Mouse (Mus musculus): ENCODE measurements at regions not wholly inside any gene's neighbourhood (a gene's known extent, or its start where the extent isn't known, plus 50 kb on each side); places are given as distances from the start of the nearest gene placed in this dataset.

DNA sequence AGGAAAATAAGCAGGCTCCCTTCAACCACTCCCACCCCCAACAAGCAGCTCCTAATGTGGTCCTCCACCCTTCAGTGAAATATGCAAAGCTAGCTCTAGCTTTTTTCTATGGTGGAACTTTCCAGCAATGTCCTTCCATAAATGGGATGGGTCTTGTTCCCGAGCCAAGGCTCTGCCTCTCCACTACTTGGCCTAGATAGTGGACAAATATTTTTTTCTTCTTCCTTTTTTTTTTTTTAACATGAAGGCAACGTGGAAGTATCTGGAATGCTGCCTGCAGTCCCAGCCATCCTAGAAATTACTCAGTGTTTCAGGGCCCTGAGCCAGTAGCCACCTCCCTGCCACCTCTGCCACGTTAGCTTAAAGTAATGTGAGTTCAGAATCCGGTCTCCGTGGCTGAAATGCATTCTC is 85.7 kb upstream of the Col1a2 start:
- Histone ChIP-seq H3K9me3 (ENCODE audit: control insufficient read depth, low read length) (no peaks in the 10 kb centered on the region), H3K36me3 (ENCODE audit: control insufficient read depth, insufficient read depth, low read length) (no peaks in the 10 kb centered on the region), H3K4me1 (replicated peaks; ENCODE audit: control insufficient read depth, insufficient read depth) (no peaks in the 10 kb centered on the region), H3K27ac (replicated peaks) (peak overlapping the region; percentile 85), H3K27me3 (ENCODE audit: control insufficient read depth, insufficient read depth, low read length) (no peaks in the 10 kb centered on the region), H3K9ac (ENCODE audit: low read length) (0 out of 2 replicates have a peak overlapping the region, but pooled peaks have one; percentile 18), H3K4me3 (ENCODE audit: low read depth, low read length) (no peak overlapping the region), H3K4me2 (replicated peaks; ENCODE audit: low read depth) (peak overlapping the region; percentile 23; the same call in 1 of the 2 replicates)
- peak; percentile 85; the same call in 1 of the 2 replicates for ATAC-seq (ENCODE audit: low FRiP score, low TSS enrichment)
- DNase-seq (ENCODE audit: low spot score) = peak; percentile 24
- TF ChIP-seq EP300 (optimal IDR thresholded peaks at IDR 0.05) (peak; percentile 42), CTCF (IDR thresholded peaks at IDR 0.05; ENCODE audit: low read depth) (no peak)
- WGBS = 46% methylated on average over 5 of the region's 5 CpGs

GRCm38 (mm10) chr6:4421466-4421865 is 83.1 kb upstream of the Col1a2 start:
- WGBS = 79% methylated on average over 7 of the region's 7 CpGs
- H3K9ac ChIP-seq (ENCODE audit: low read length) = no peak overlapping the region
- H3K27me3 ChIP-seq (ENCODE audit: control insufficient read depth, insufficient read depth, low read length) = no peaks in the 10 kb centered on the region
- ATAC-seq (ENCODE audit: low FRiP score, low TSS enrichment) (no peak), DNase-seq (ENCODE audit: low spot score) (no peak)
- TF ChIP-seq EP300 (optimal IDR thresholded peaks at IDR 0.05) = no peak
- no peak for TF ChIP-seq CTCF (IDR thresholded peaks at IDR 0.05; ENCODE audit: low read depth)
- no peak overlapping the region for H3K4me3 ChIP-seq (ENCODE audit: low read depth, low read length)
- H3K4me1 ChIP-seq (replicated peaks; ENCODE audit: control insufficient read depth, insufficient read depth) = no peaks in the 10 kb centered on the region
- no peaks in the 10 kb centered on the region for H3K9me3 ChIP-seq (ENCODE audit: control insufficient read depth, low read length)
- no peak overlapping the region for H3K27ac ChIP-seq (replicated peaks)
- H3K36me3 ChIP-seq (ENCODE audit: control insufficient read depth, insufficient read depth, low read length) = no peaks in the 10 kb centered on the region
- no peak overlapping the region for H3K4me2 ChIP-seq (replicated peaks; ENCODE audit: low read depth)

- Histone ChIP-seq H3K27me3 (ENCODE audit: control insufficient read depth, insufficient read depth, low read length) (no peaks in the 10 kb centered on the region), H3K27ac (replicated peaks) (no peak overlapping the region), H3K36me3 (ENCODE audit: control insufficient read depth, insufficient read depth, low read length) (no peaks in the 10 kb centered on the region), H3K4me2 (replicated peaks; ENCODE audit: low read depth) (no peak overlapping the region), H3K4me3 (ENCODE audit: low read depth, low read length) (no peak overlapping the region), H3K9ac (ENCODE audit: low read length) (no peak overlapping the region), H3K9me3 (ENCODE audit: control insufficient read depth, low read length) (no peaks in the 10 kb centered on the region), H3K4me1 (replicated peaks; ENCODE audit: control insufficient read depth, insufficient read depth) (no peaks in the 10 kb centered on the region)
- 83% methylated on average over 4 of the region's 4 CpGs for WGBS
- TF ChIP-seq EP300 (optimal IDR thresholded peaks at IDR 0.05) (no peak), CTCF (IDR thresholded peaks at IDR 0.05; ENCODE audit: low read depth) (no peak)
- ATAC-seq (ENCODE audit: low FRiP score, low TSS enrichment) = no peak
- no peak for DNase-seq (ENCODE audit: low spot score)
These were observed 77.5 kb upstream of the Col1a2 start for GRCm38 (mm10) chr6:4427122-4427521.

- Histone ChIP-seq H3K4me1 (replicated peaks; ENCODE audit: control insufficient read depth, insufficient read depth) (no peaks in the 10 kb centered on the region), H3K27me3 (ENCODE audit: control insufficient read depth, insufficient read depth, low read length) (no peaks in the 10 kb centered on the region), H3K4me2 (replicated peaks; ENCODE audit: low read depth) (no peak overlapping the region), H3K36me3 (ENCODE audit: control insufficient read depth, insufficient read depth, low read length) (no peaks in the 10 kb centered on the region), H3K4me3 (ENCODE audit: low read depth, low read length) (no peak overlapping the region), H3K27ac (replicated peaks) (no peak overlapping the region), H3K9me3 (ENCODE audit: control insufficient read depth, low read length) (no peaks in the 10 kb centered on the region), H3K9ac (ENCODE audit: low read length) (no peak overlapping the region)
- DNase-seq (ENCODE audit: low spot score) (no peak), ATAC-seq (ENCODE audit: low FRiP score, low TSS enrichment) (no peak)
- TF ChIP-seq EP300 (optimal IDR thresholded peaks at IDR 0.05) = no peak
- no peak for TF ChIP-seq CTCF (IDR thresholded peaks at IDR 0.05; ENCODE audit: low read depth)
- WGBS = 38% methylated on average over 1 of the region's 1 CpGs
These were observed 73.8 kb upstream of the Col1a2 start for GRCm38 (mm10) chr6:4430704-4431310.

DNA sequence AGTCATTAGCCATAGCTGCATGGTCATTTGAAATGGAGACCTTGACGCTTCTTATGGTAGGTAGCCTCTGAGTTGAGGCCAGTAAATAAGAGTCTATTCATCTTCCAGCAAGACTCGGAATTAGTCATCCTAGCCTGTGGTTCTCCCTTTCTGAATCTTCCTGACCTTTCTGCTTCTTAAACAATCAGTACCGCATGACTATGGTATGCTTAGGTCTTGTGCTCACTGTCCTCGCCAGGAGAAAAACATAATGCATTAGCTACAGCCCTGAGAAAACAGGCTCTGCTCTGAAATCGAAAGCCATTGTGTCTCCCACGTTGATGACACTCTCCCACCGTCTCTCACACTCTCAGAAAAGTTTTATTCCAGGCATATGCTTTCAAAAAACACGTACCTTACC is 72.4 kb upstream of the Col1a2 start:
- ATAC-seq (ENCODE audit: low FRiP score, low TSS enrichment) = no peak
- no peaks in the 10 kb centered on the region for H3K27me3 ChIP-seq (ENCODE audit: control insufficient read depth, insufficient read depth, low read length)
- H3K9me3 ChIP-seq (ENCODE audit: control insufficient read depth, low read length) = no peaks in the 10 kb centered on the region
- no peak for DNase-seq (ENCODE audit: low spot score)
- 86% methylated on average over 8 of the region's 8 CpGs for WGBS
- H3K4me2 ChIP-seq (replicated peaks; ENCODE audit: low read depth) = no peak overlapping the region
- H3K36me3 ChIP-seq (ENCODE audit: control insufficient read depth, insufficient read depth, low read length) = no peaks in the 10 kb centered on the region
- no peak overlapping the region for H3K4me3 ChIP-seq (ENCODE audit: low read depth, low read length)
- H3K27ac ChIP-seq (replicated peaks) = no peak overlapping the region
- H3K9ac ChIP-seq (ENCODE audit: low read length) = no peak overlapping the region
- H3K4me1 ChIP-seq (replicated peaks; ENCODE audit: control insufficient read depth, insufficient read depth) = no peaks in the 10 kb centered on the region
- TF ChIP-seq CTCF (IDR thresholded peaks at IDR 0.05; ENCODE audit: low read depth) (no peak), EP300 (optimal IDR thresholded peaks at IDR 0.05) (no peak)

DNA sequence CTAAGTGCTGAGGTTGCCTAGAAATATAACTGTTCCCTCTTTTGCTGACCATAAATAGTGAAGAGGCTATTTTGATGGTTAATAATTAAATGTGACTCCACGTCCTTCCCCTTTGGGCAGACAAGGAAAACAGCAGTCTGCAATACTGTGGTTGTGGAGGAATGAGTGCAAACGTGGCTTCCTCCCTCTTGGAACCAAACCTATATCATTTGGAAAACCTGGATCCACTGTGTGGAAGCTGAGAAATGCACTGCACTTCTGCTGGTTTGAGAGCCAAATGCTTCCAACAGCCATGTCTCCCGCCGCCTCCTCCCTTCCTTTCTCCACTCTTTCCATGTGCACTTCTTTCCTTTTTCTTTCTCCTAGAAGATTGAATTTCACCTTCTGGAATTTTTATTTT is 68.2 kb upstream of the Col1a2 start:
- Histone ChIP-seq H3K9me3 (ENCODE audit: control insufficient read depth, low read length) (no peaks in the 10 kb centered on the region), H3K4me3 (ENCODE audit: low read depth, low read length) (no peak overlapping the region), H3K27me3 (ENCODE audit: control insufficient read depth, insufficient read depth, low read length) (no peaks in the 10 kb centered on the region), H3K4me1 (replicated peaks; ENCODE audit: control insufficient read depth, insufficient read depth) (no peaks in the 10 kb centered on the region), H3K4me2 (replicated peaks; ENCODE audit: low read depth) (no peak overlapping the region), H3K36me3 (ENCODE audit: control insufficient read depth, insufficient read depth, low read length) (no peaks in the 10 kb centered on the region), H3K9ac (ENCODE audit: low read length) (no peak overlapping the region), H3K27ac (replicated peaks) (no peak overlapping the region)
- ATAC-seq (ENCODE audit: low FRiP score, low TSS enrichment) (no peak), DNase-seq (ENCODE audit: low spot score) (no peak)
- WGBS = 54% methylated on average over 4 of the region's 4 CpGs
- TF ChIP-seq CTCF (IDR thresholded peaks at IDR 0.05; ENCODE audit: low read depth) (no peak), EP300 (optimal IDR thresholded peaks at IDR 0.05) (no peak)
